Mouse (Mus musculus) stomach, embryonic 15.5 days (tissue): ENCODE data around the gene Tradd. TPM values are rescaled to one million over a fixed set of nuclear protein-coding genes. Genes with fewer than 3 reads are reported as not detected.

ENCODE experiments used
- ATAC-seq: fragments of 200-750 bp; cut with Nextera tagmentation; 2 replicates; pipeline ENCODE4 v1.8.0; 2017; ENCODE audit warnings: low read depth, moderate number of reproducible peaks, moderate TSS enrichment; ENCODE audit not compliant: insufficient read depth, low FRiP score
- H3K27ac ChIP-seq: fragments of 300-500 bp; sonication (generic); 2 replicates; pipeline ENCODE4 v1.5.1; 2015; ENCODE audit warnings: mild to moderate bottlenecking, inconsistent platforms
- H3K27me3 ChIP-seq: fragments of 300-500 bp; sonication (generic); replicated peaks from 2 replicates; pipeline ENCODE4 v1.6.1; 2015; ENCODE audit warnings: inconsistent platforms
- H3K36me3 ChIP-seq: fragments of 300-500 bp; sonication (generic); 2 replicates; pipeline ENCODE4 v1.6.1; 2015; ENCODE audit warnings: inconsistent platforms
- H3K4me1 ChIP-seq: fragments of 300-500 bp; sonication (generic); 2 replicates; pipeline ENCODE4 v1.6.1; 2015; ENCODE audit warnings: inconsistent platforms
- H3K4me2 ChIP-seq: fragments of 300-500 bp; sonication (generic); 2 replicates; pipeline ENCODE4 v1.6.1; 2015; ENCODE audit warnings: mild to moderate bottlenecking, inconsistent platforms
- H3K4me3 ChIP-seq: fragments of 300-500 bp; sonication (generic); replicated peaks from 2 replicates; pipeline ENCODE4 v1.5.1; 2015; ENCODE audit warnings: inconsistent platforms
- H3K9ac ChIP-seq: fragments of 300-500 bp; sonication (generic); 2 replicates; pipeline ENCODE4 v1.6.1; 2015; ENCODE audit warnings: inconsistent platforms
- H3K9me3 ChIP-seq: fragments of 300-500 bp; sonication (generic); 2 replicates; pipeline ENCODE4 v1.6.1; 2016; ENCODE audit warnings: inconsistent platforms
- WGBS: fragments of 180-500 bp; shearing (Covaris S2); methylation state at CpG from one replicate; pipeline ENCODE4 v1.1.7; 2015; 5-methylcytosine and 5-hydroxymethylcytosine counted together
- polyA plus RNA-seq: library from polyadenylated mRNA; unstranded; fragments of >200 nt; fragmentation: Nextera tagmentation; extraction: Ambion mirVana; gene quantifications from 2 replicates; pipeline ENCODE4 v1.2.1, GENCODE M21; 2015

Tradd gene
- polyA plus RNA-seq, 1 experiment from 2014 or later: 30.3 TPM

DNA sequence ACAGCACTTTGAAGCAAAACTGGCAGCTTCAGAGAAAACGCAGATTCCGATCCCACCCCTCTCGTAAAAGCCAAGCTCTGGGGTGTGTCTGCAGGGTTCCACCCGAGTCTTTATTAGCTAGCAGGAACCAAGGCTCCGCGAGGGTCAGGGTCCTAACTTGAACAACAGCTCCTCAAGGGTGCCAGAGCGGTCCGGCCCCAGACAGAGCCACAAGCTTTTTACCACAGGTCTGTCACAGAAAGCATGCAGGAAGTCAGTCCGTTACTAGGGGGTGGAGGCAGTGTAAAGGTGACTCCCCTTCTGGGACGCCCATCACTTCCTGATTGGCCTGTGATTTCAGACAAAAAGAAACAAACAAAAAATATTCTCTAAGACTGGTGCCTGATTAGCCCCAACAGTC, 719 bp upstream of the Tradd start:
- Histone ChIP-seq H3K4me1 (peaks cover 32% of the 10 kb centered on the region), H3K27me3 (peaks cover 52% of the 10 kb centered on the region), H3K9ac (no peak overlapping the region; the same call in 1 of the 2 replicates), H3K36me3 (no peaks in the 10 kb centered on the region), H3K27ac (no peak overlapping the region), H3K4me3 (peak overlapping the region; percentile 66), H3K9me3 (no peaks in the 10 kb centered on the region), H3K4me2 (peak overlapping the region; percentile 86)
- ATAC-seq: no peak
- 11% methylated on average over 10 of the region's 10 CpGs for WGBS

DNA sequence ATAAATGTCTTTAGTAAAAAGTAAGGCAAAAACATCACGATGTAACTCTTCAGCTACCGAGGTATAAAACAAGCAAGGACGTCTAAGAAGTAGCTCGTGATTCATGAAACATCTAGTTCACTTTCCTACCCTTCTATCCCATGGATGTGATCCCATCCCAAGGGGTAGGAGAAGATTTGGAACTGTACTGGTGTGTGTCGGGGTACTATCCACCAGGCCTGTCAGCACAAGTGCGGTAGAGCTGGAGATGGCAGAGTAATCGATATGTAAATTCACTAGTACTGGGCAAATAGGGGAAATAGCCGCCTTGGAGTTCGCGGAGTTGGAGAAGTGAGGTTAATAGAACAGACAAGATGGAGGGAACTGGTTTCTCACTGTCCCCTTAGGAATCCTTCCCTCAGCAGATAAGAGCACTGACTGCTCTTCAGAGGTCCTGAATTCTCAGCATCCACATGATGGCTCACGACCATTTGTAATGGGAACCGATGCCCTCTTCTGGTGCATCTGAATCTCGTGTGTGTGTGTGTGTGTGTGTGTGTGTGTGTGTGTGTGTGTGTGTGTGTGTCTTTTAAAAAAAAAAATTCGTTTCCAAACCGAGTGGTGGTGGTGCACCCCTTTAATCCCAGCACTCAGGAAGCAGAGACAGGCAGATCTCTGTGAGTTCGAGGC, 1.0 kb downstream of the Tradd start:
- ATAC-seq: no peak
- Histone ChIP-seq H3K4me3 (peak overlapping the region; percentile 66), H3K9ac (no peak overlapping the region), H3K36me3 (no peaks in the 10 kb centered on the region), H3K27me3 (peaks cover 48% of the 10 kb centered on the region), H3K4me1 (peaks cover 32% of the 10 kb centered on the region), H3K9me3 (no peaks in the 10 kb centered on the region), H3K4me2 (peak overlapping the region; percentile 86), H3K27ac (no peak overlapping the region)
- 42% methylated on average over 16 of the region's 16 CpGs for WGBS

DNA sequence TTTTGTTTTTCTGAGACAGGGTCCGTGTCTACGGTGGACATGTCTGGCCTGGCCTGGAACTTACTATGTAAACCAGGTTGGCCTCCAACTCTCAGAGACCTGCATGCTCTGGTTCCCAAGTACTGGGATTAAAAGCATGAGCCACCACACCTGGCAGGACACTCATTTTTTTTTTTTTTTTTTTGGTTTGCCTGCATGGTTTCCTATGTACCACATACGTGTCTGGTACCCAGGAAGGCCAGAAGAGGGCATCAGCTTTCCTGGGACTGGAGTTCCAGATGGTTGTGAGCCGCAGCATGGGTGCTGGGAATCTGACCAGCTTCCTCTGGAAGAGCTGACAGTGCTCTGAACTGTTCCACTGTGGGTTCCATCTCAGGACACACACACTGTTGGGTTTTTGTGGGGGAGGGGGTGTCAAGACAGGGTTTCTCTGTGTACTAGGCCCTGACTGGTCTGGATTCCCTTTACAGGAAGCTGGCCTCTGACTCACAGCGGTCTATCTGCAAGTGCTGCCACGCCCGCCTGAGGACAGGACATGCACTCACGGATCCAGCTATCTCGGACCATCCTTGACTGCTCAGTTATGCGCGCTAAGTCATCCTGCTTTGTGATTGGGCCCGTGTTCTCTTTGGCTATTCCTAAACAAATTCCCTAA, 3.0 kb downstream of the Tradd start:
- ATAC-seq: no peak
- H3K4me2 ChIP-seq: no peak overlapping the region
- peaks cover 34% of the 10 kb centered on the region for H3K27me3 ChIP-seq
- no peaks in the 10 kb centered on the region for H3K36me3 ChIP-seq
- 81% methylated on average over 12 of the region's 12 CpGs for WGBS
- H3K9ac ChIP-seq: no peak overlapping the region
- H3K4me1 ChIP-seq: peaks cover 28% of the 10 kb centered on the region
- no peak overlapping the region for H3K4me3 ChIP-seq
- no peak overlapping the region for H3K27ac ChIP-seq
- H3K9me3 ChIP-seq: no peaks in the 10 kb centered on the region

DNA sequence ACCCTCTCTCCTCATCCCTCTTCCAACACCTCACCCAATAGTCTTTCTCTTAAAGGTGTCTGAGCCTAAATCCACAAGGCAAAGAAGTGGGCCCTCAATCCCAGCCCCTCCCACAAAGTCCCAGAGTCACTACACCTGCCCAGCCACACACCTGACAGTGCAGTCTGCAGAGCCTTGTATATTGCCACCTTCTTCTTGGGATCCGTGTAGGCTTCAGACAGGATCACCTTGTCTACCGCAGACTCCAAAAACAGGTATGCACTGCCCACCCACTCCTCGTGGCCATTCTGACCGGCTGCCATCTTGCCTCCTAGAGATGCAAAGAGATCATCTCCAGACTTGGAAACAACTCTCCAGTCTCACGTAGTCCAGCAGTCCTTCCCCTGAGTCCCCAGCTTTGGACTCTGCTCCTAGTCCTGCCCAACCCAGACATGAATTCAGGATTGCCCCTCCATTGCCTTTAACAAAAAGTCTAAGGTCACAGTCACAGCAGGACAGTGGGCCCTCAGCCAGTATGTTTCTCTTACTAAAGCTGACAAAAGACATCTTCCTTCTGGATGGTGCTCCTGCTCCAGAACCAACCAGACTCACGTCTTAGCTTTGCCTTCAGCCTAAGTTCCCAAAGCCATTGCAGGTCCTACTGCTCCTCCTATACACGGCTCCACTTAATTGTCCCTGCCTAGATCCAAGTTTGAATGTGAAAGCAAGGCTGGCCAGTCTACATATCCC, 3.9 kb downstream of the Tradd start:
- Histone ChIP-seq H3K9me3 (no peaks in the 10 kb centered on the region), H3K4me2 (no peak overlapping the region), H3K4me1 (peaks cover 28% of the 10 kb centered on the region), H3K27ac (no peak overlapping the region), H3K9ac (no peak overlapping the region), H3K36me3 (no peaks in the 10 kb centered on the region), H3K4me3 (no peak overlapping the region), H3K27me3 (peaks cover 32% of the 10 kb centered on the region)
- ATAC-seq: no peak
- WGBS: 73% methylated on average over 7 of the region's 7 CpGs

DNA sequence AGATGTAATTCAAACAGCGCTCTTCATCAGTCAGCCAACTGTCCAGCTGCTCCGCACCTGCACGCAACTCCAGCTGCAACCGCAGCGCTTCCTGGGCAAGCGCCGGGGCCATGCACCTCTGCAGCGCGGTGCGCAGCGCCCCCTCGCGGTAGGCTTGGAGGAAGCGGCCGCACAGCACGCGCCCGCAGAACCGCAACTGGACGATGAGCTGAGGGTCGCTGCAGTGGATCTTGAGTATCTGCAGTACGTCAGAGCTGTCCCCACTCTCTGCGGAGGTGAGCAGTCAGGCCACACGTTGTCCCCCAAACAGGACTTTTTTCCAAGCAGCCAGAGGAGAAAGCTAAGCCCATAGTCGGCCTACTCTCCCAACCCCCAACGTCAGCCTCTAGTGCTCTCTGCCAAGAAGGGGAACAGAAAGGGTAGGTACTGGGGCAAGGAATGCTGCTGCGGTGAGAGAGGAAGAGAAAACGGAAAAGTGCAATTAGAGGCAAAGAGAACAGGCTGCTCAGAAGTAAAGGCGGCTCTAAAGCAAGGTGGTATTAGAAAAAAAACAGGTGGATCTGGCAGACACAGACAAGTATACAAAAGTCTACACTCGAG, 4.6 kb downstream of the Tradd start:
- H3K4me3 ChIP-seq: peak overlapping the region; percentile 40
- 3% methylated on average over 30 of the region's 30 CpGs for WGBS
- peaks cover 30% of the 10 kb centered on the region for H3K4me1 ChIP-seq
- ATAC-seq: 0 out of 2 replicates have a peak, but pooled peaks have one; percentile 24
- H3K27me3 ChIP-seq: peaks cover 32% of the 10 kb centered on the region
- H3K9me3 ChIP-seq: no peaks in the 10 kb centered on the region
- H3K36me3 ChIP-seq: no peaks in the 10 kb centered on the region
- peak overlapping the region; percentile 37; the same call in 1 of the 2 replicates for H3K9ac ChIP-seq
- H3K4me2 ChIP-seq: peak overlapping the region; percentile 92
- H3K27ac ChIP-seq: no peak overlapping the region

DNA sequence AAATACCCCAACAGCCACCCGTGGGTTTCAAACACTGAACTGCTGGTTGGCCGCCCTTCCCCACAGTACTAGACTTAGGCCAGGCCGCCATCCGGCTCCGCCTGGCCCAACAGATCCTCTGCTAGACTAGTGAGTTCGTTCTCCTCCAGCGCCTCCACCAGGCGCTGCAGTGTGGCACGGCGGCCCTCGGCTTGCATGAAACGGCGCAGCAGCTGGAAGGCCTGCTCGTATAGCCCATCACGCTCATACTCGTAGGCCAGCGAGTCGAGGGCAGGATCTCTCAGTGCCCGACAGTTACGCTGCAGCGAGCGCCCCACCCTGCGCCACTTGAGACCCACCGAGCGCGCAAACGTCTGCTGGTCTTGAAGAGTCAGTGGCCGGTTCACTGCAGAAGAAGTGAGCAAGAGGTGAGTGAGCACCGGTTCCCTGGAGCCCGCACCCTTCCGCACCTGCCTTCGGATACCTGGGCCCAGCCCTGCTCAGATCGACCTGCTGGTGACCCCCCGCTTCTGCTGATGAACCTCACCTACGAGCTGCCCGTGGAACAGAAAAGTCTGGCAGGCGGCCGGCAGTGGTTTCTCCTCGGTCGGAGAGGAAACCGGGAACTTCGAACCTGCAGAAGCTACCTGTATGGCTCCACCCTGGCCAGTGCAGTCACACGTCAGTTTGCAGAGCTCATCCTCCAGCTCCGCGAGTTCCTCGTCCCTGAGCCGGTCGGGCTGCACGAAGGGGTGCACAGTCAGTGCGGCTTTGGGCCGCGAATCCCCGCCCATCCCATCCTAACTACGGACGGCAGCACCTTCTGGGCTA, 5.3 kb downstream of the Tradd start:
- peak overlapping the region; percentile 92 for H3K4me2 ChIP-seq
- 10% methylated on average over 55 of the region's 55 CpGs for WGBS
- H3K9ac ChIP-seq: peak overlapping the region; percentile 37; the same call in 1 of the 2 replicates
- H3K27me3 ChIP-seq: peaks cover 32% of the 10 kb centered on the region
- H3K9me3 ChIP-seq: no peaks in the 10 kb centered on the region
- H3K36me3 ChIP-seq: no peaks in the 10 kb centered on the region
- no peak overlapping the region for H3K27ac ChIP-seq
- no peak for ATAC-seq
- peak overlapping the region; percentile 40 for H3K4me3 ChIP-seq
- peaks cover 30% of the 10 kb centered on the region for H3K4me1 ChIP-seq

DNA sequence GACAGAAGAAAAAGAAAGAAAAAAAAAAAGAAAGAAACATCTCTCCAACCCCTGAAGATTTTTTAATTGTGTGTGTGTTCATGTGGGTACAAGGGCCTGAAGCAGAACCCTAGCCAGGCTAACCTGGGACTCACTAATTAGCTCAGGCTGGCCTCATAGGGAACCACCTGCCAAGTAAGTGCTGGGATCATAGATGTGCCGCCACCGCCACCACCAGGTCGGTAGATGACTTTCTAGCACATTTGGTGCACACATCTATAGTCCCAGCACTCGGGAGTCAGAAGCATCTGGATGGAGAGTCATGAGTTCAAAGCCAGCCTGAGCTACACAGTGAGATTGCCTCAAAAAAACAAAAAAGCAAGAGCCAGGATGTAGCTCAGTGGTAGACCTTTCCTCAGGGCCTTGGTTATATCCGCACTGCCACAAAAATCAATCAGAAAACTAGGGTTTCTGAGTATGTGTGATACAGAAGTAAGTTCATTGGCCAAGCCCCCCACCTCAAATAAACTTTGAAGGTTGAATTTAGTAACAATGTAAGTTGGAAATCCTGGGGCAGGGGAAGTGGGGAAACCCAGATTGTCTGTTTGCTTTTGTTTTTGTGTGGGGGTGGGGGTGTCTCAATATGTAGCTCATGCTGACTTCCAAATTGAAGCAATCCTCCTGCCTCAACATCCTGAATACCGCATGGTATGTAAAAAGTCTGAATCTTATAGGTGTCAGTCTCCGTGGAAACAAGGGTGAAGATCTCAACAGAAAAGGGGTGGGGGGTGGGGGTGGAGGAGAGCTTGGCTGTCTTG, 6.9 kb downstream of the Tradd start:
- ATAC-seq: no peak
- H3K4me3 ChIP-seq: no peak overlapping the region
- WGBS: 75% methylated on average over 7 of the region's 7 CpGs
- no peaks in the 10 kb centered on the region for H3K9me3 ChIP-seq
- H3K27ac ChIP-seq: no peak overlapping the region
- H3K36me3 ChIP-seq: no peaks in the 10 kb centered on the region; the same call in 1 of the 2 replicates
- peaks cover 28% of the 10 kb centered on the region for H3K27me3 ChIP-seq
- H3K9ac ChIP-seq: no peak overlapping the region
- H3K4me2 ChIP-seq: no peak overlapping the region
- peaks cover 32% of the 10 kb centered on the region for H3K4me1 ChIP-seq

DNA sequence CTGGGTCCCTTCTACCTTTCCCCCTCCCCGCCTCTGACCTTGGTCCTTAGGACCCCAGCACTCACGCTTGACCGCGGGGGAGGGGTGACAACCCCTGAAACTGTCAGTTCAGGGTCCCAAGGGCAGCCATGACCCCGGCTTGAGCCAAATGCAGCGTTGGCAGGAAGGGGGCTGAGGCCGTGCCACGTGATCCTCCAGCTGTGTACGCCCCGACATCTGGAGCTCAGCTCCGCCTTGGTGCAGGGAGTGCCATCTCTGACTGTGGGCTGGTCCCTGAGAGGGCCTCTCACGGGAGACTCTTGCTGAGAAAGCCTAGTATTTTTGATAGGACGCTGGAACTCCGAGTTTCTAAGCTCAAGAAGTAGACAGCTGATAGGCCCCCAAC, 9.5 kb downstream of the Tradd start, which contains the start of gene B3gnt9:
Gene B3gnt9 (minus strand): TSS at position 188 of the 385 bp plus-strand sequence.
- Histone ChIP-seq H3K4me3 (peak within 1 kb of the TSS; percentile 63), H3K4me1 (peaks cover 30% of the 10 kb centered on the region), H3K27ac (peak within 1 kb of the TSS; percentile 91), H3K9me3 (no peaks in the 10 kb centered on the region), H3K9ac (peak within 1 kb of the TSS; percentile 49), H3K27me3 (peaks cover 16% of the 10 kb centered on the region), H3K4me2 (peak within 1 kb of the TSS; percentile 96), H3K36me3 (peaks cover 9% of the 10 kb centered on the region)
- WGBS: 2% methylated on average over 14 of the region's 14 CpGs
- peak; percentile 83 for ATAC-seq

DNA sequence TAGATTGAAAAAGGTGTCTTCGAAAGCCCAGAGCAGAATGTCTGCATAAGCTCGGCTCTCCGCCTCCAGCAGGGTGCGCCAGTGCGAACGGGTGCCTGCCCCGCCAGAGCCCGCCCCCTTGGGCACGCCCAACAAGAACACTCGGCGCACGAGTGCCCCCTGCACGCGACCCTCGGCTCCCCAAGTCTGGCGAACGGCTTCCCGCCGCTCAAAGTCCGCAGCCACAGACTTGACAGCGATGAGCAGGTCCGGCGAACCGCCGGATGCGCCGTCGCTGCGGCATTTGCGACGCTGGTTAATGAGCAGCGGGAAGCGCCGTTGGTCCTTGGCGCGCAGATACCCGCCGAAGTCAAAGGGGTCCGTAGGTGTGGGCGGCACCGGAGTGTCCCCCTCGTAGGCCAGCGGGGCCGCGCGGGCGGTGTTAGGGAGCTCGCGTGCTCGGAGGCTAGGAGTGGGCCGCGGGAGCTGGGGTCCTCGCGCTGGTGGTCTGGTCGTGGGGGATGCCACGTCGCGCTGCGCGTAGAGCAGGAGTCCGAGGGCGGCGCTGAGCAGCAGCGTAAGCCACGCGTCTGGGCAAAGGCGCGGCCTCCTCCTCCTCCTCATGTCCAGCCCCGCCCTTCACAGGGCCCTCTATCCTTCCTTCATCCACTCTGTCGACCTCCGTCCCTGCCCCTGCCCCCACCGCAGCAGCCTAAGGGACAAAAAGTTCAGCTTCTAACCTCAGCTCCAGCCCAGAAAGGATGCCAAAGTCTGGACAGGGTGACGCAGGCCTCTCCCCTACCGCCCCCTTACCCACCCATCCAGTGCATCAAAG, 10.1 kb downstream of the Tradd start:
- WGBS: under 1% methylated on average over 73 of the region's 74 CpGs
- Histone ChIP-seq H3K27ac (peak overlapping the region; percentile 91), H3K4me3 (peak overlapping the region; percentile 63), H3K4me1 (peaks cover 24% of the 10 kb centered on the region), H3K9ac (peak overlapping the region; percentile 49), H3K4me2 (peak overlapping the region; percentile 96), H3K9me3 (no peaks in the 10 kb centered on the region), H3K27me3 (peaks cover 14% of the 10 kb centered on the region), H3K36me3 (peaks cover 13% of the 10 kb centered on the region)
- ATAC-seq: peak; percentile 88

DNA sequence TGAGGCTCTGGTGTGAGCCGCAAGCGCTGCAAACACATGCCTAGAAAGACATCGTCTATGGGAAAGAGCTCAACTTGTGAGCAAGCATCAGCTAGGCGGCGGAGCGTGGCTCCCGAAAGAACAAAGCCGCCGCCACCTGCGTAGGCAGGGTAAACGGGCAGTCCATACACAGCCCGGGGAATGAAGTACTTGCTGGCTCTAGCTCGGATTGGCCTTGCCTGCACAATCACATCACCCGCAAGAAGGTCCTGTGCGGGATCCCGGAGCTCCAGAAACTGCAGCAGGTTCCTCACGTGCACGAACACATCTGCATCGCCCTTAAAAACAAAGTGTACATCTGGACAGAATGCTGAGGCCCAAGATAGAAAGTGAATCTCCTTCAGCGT, 10.7 kb downstream of the Tradd start:
- Histone ChIP-seq H3K9me3 (no peaks in the 10 kb centered on the region), H3K4me1 (peaks cover 18% of the 10 kb centered on the region), H3K9ac (no peak overlapping the region), H3K4me2 (peak overlapping the region; percentile 96), H3K4me3 (peak overlapping the region; percentile 63), H3K36me3 (peaks cover 19% of the 10 kb centered on the region), H3K27me3 (peaks cover 9% of the 10 kb centered on the region), H3K27ac (no peak overlapping the region)
- ATAC-seq: no peak
- WGBS: 48% methylated on average over 20 of the region's 20 CpGs
